Mouse (Mus musculus) heart, postnatal 0 days (tissue): ENCODE results near the gene Cd200.

Experiments used
- CTCF ChIP-seq: IDR thresholded peaks from 2 replicates; pipeline ENCODE4 v1.5.1; 2016; ENCODE audit warnings: antibody characterized with exemption, control low read depth, low read depth
- EP300 ChIP-seq: IDR thresholded peaks from 2 replicates; pipeline ENCODE4 v1.6.1; 2016; ENCODE audit warnings: antibody characterized with exemption, low read depth

GRCm38 (mm10) chr16:45378959-45379358, 29.9 kb downstream of the Cd200 start:
- TF ChIP-seq CTCF (no peak), EP300 (no peak)
